Mouse (Mus musculus) NIH3T3 (cell line): ENCODE results near the gene Asb11.

Source experiments
- DNase-seq: peaks from one replicate; pipeline ENCODE4 v3.0.0-alpha.2; 2012; ENCODE audit warnings: low read depth

The Asb11 gene

DNA sequence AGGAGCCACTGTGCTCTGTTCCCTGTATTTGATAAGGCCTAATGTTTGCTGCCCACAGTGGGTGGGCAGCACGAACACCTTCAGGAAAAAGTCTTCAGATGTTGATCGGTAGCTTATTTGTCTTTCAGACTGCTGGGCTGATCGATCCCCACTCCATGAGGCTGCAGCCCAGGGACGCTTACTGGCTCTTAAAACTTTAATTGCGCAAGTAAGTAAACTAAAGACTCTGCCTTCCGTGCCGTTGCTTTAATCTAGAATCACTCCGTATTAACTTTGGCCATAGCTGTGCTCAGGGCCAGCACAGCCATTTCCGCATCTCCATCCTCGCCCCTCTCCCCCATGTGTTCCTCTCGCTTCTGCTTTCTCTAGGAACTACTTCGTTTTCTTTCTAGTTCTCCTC lies 8.8 kb downstream of the Asb11 start:
- DNase-seq: no peak

DNA sequence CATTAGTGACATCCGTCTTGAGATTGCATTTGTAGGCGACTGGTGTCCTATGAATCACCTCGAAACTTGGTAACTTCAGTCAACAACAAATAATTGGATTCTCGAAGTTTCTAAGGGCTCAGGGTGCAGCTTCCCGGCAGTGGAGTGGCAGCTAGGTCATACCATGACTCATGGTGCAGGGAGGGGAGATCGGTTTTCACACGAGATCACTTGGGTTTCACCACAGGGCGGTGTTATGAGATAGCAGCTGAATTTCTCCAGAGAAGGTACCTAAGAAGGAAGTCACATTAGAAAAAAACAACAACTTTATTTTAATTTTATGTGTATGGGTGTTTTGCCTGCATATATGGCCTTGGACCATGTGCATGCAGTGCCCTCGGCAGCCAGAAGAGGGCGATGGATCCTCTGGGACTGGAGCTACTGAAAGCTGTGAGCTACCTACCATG lies 9.3 kb downstream of the Asb11 start:
- peak; percentile 22 for DNase-seq

DNA sequence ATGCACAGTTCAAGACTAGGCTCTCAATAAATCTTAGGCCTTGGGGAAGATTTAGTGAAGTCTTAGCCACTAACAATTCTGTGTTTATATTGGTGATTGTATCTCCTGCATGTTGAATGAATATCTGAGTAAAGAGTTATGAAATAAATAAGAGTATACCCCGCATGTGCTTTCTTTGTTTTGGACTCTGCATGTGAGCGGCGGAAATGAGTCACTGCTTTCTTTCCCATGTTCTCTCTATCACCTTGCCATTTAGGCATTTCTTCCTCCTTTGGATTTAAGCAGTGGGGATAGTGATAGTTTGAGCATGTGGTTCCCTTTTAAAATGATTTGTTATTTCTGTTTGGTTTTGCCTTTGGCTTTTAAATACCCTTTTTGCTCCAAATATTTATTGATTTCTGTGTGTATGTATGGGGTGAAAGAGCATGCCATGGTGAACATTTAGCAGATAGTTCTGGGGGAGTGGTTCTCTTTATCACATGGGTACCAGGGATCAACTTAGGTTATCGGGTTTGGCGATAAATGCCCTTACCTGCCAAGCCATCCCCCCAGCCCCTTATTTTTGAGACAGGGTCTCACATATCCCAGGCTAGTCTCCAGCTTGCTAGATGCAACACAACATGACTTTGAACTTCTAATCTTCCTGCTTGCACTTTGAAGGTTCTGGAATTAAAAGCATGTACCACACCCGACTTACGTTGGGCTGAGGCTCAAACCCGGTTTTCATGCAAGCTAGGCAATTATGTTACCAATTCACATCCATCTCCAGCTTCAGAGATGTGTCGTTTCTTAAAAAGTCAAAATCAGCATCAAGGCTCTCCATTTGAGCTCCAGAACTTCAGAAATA lies 10.3 kb downstream of the Asb11 start:
- DNase-seq: no peak

DNA sequence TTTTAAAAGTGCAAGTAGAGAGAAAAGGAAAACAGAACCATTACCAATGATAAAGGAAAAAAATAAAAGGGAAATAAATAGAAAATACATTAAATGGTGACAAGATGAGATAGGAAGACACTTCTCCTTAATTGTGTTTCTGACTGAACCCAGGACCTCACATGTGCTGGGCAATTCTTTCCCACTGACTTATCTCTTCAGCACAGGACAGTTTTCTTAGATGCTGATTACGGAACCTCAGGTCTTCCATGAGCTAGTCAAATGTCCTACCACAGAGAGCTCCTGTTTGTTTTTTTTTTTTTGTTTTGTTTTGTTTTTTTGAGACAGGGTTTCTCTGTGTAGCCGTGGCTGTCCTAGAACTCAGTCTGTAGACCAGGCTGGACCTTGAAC lies 10.9 kb downstream of the Asb11 start:
- no peak for DNase-seq

DNA sequence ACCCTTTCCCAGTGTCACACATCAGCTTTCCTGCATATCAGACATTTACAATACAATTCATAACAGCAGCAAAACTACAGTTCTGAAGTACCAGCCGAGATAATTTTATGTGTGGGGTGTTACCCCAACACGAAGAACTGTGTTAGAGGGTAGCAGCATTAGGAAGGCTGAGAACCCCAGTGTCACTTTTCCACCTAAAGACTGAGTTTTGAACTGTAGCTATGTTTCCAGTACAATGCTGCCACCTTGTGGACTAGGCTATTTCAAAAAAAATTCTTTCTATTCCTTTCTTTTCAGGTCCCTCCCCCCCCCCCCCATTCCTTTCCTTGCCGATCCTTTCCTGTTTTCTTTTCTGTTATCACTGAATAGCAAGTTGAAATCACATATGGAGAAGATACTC lies 12.4 kb downstream of the Asb11 start:
- peak; percentile 82 for DNase-seq

DNA sequence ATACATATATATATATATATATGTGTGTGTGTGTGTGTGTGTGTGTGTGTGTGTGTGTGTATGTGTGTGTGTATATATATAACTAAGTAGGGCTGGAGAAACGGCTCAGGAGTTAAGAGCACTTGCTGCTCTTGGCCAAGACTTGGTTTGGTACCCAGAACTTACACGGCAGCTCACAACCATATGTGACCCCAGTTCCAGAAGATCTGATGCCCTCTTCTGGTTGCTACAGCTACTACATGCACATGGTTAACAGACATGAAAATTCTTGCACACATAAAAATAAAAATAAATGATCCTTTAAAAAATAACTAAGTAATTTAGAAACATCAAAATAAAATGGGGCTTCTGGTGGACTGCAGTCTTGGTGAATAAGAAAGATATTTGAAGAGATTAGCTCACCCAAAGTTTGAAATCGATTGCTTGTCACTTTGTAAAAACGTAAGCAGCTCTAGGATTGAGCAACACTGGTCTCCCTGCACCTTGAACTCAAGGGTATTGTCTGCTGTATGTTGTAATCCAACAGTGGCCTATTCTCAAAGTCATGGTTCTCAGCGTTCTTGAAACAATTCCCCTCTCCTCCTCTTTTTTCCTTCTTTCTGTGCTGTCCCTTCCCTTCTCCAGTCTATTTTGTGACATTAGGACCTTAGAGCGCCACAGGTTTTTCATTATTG lies 22.5 kb downstream of the Asb11 start:
- no peak for DNase-seq

DNA sequence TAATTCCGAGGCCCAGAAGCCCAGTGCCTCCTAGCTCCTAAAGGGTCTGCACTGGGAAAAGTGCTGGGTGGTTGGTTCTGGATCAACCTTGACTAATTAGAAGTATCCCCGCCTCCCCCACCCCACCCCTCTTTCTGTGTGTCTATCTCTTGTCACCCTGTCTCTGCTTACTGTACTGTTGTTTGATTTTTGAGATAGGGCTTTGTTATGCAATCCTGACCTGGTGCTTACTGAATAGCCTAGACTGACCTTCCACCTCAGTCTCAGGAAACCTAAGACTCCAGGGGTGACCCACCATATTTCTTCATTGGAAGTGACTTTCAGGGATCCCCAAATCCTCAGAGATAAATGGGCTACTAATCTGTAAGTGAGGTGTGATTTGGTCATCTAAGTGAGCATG lies 65.5 kb downstream of the Asb11 start:
- DNase-seq: no peak

DNA sequence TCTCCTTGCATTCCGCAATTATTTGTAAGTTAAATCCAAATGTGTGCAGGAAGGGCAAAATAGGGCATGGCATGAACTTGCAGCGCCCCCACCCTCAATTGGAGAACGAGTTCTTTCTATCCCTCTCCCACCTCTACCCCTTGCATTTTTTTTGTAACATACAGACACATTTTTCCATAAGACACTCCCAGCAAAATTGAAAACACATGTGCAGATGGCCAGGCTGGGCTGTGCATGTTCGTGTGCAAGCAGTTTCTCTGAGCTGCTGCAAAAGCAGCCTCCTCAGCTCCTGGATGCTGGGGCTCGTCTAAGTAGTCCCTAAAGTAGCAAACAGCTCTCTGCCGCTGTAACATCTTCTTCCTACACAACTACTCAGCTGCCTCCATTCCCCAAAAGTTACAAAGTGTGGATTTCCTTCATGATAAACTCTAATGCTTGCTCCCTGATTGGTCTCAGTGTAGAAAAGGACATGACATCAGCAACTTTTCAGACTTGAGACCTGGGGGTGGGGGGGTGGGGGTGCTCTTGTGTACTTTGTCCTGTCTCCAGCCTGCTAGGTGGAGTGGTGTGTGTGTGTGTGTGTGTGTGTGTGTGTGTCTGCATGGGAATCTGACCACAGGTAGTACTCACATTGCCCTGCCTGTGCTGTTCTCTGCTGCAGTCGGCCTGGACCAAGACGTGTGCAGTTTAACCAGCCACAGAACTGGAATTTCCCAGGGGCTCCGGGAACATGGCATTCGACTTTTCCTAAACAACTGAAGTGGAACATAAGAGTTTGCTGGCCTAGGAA lies 69.1 kb downstream of the Asb11 start, which contains the start of gene Asb9:
Gene Asb9 (plus strand): TSS at position 619 of the 790 bp plus-strand sequence.
- peak; percentile 43 for DNase-seq

DNA sequence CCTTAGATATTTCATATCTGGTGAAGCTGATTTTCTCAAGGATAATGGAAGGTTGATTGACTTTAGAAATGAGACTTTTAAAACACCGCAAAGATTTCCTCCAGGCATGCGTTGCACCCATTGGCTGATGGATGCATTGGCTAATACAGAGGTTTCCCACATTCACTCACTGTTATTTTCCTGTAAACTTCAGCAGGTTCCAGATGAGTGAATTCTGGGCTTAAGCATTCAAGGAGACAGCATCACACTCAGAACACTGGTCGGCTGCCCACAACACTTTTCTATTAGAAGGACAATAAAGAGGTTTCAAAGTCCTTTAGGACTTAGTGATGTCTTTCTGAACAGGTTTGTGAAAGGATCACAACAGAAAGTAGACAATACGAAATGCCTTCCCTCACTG lies 70.3 kb downstream of the Asb11 start:
- no peak for DNase-seq

DNA sequence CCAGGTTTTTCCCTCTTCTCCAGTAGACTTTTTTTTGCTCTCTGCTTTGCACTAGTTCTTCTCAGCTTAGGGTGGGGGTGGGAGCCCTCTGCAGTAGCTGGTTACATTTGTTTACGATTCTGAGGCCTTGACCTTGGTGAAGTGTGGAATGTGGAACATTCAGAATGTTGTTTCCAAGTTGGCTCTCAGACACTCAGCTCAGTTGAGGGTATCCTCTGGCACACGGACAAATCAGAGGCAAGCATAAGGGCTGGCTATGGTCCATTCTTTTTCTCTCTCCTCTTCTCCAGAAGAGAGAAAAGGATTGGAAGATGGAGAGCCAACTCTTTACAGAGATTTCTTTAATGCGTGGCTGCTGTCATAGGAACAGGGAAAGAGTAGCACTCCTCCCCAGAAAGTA lies 71.9 kb downstream of the Asb11 start:
- peak; percentile 5 for DNase-seq
